Mouse (Mus musculus): ENCODE data around the gene Gm21776. TPM values are rescaled to one million over a fixed set of nuclear protein-coding genes. Genes with fewer than 3 reads are reported as not detected.
"Not testable (repeated sequence)": the region's sequence is repeated elsewhere in the genome, so short reads cannot be mapped to it uniquely, and the experiment has no call there.

The Gm21776 gene
- total RNA-seq (2014; rRNA removed) (not detected in 2 replicates), polyA plus RNA-seq (2015; fragmentation: Nextera tagmentation; extraction: Ambion mirVana) (not detected in 2 replicates)

- DNase-seq (ENCODE audit: low spot score); H3K27me3 ChIP-seq (ENCODE audit: insufficient read depth, low read length); H3K4me2 ChIP-seq (ENCODE audit: low read depth, low read length); H3K4me1 ChIP-seq (ENCODE audit: insufficient read depth, low read length); ATAC-seq; H3K36me3 ChIP-seq (ENCODE audit: insufficient read depth, low read length); H3K4me3 ChIP-seq (ENCODE audit: low read length); H3K27ac ChIP-seq; H3K9me3 ChIP-seq (ENCODE audit: low read length); H3K9ac ChIP-seq (replicated peaks; ENCODE audit: low read length): not testable (repeated sequence)
- WGBS: no CpG with 5 or more reads among the region's 3 CpGs
These were observed at the start of gene Gm21776 for GRCm38 (mm10) chrY:76378362-76378761. Gene Gm21776, plus strand, starts transcription at chrY:76378662.

Data from hindbrain, postnatal 0 days (tissue).